In genomic region chr2:91480805-91481514, GRCm38 (mm10) we compare ENCODE assay signal across 9 mouse cellular contexts. TPM values are rescaled to one million over a fixed set of nuclear protein-coding genes. Genes with fewer than 3 reads are reported as not detected.
A peak's percentile ranks its signal among the peaks of the same experiment; 100 is the strongest.
DNase-seq lines count a peak whose midpoint lies in the region; ATAC-seq and TF ChIP-seq lines count a peak whose summit lies in the region.
"Had no signal": no experiment of that assay in that cellular context is flagged by ENCODE, and none has a peak within 500 bp of the region (broad histone marks: within the 10 kb centered on the region; RNA-seq: fewer than 3 reads in every experiment).

No protein-coding gene starts in this region.

- no peak for TF ChIP-seq EP300 in liver, embryonic 14.5 days (IDR thresholded peaks at IDR 0.05; ENCODE audit: low read depth)

- ATAC-seq in liver, embryonic 14.5 days (ENCODE audit: insufficient read depth): no peak
- ATAC-seq in liver, embryonic 12.5 days: no peak
- ATAC-seq in erythroid progenitor cell, adult 5-6 weeks (replicated peaks; ENCODE audit: low FRiP score, poor library complexity, severe bottlenecking): peak; percentile 67; the same call in 1 of the 2 replicates
- ATAC-seq in hindbrain, embryonic 13.5 days (ENCODE audit: low FRiP score): peak; percentile 73; the same call in 1 of the 2 replicates
- ATAC-seq in midbrain, embryonic 16.5 days: peak; percentile 85; the same call in 1 of the 2 replicates

- H3K4me1 ChIP-seq in liver, embryonic 14.5 days (replicated peaks; ENCODE audit: control insufficient read depth in 2 of 2, insufficient read depth in 2 of 2, low read length in 1 of 2): no peaks in the 10 kb centered on the region
- peaks cover 3% of the 10 kb centered on the region for H3K4me1 ChIP-seq in liver, embryonic 12.5 days
- no peaks in the 10 kb centered on the region for H3K4me1 ChIP-seq in hindbrain, embryonic 13.5 days (replicated peaks)
- H3K4me1 ChIP-seq in midbrain, embryonic 16.5 days (ENCODE audit: control insufficient read depth, insufficient read depth, low read length): no peaks in the 10 kb centered on the region
- H3K4me1 ChIP-seq: limb, embryonic 12.5 days had no signal

- peak; percentile 28 to 35 (median 33) for DNase-seq in liver, embryonic 14.5 days (ENCODE audit: low read depth in 3 of 3, low spot score in 3 of 3)
- peak; percentile 63 for DNase-seq in adrenal gland, postnatal 14 days
- DNase-seq in left cerebral cortex, adult 11 months (ENCODE audit: low spot score): peak; percentile 70
- DNase-seq in gastrocnemius, postnatal 14 days: no peak

- no peak overlapping the region for H3K9ac ChIP-seq in liver, embryonic 14.5 days (replicated peaks)
- H3K9ac ChIP-seq in liver, embryonic 12.5 days: no peak overlapping the region
- no peak overlapping the region for H3K9ac ChIP-seq in hindbrain, embryonic 13.5 days
- H3K9ac ChIP-seq in midbrain, embryonic 16.5 days (ENCODE audit: low read depth, low read length): no peak overlapping the region
- H3K9ac ChIP-seq: limb, embryonic 12.5 days had no signal

- WGBS in liver, embryonic 14.5 days (ENCODE audit: insufficient replicate concordance): 46% methylated on average over 6 of the region's 6 CpGs
- 51% methylated on average over 6 of the region's 6 CpGs for WGBS in liver, embryonic 12.5 days (ENCODE audit: insufficient replicate concordance)
- 66% methylated on average over 6 of the region's 6 CpGs for WGBS in hindbrain, embryonic 13.5 days
- 59% methylated on average over 6 of the region's 6 CpGs for WGBS in midbrain, embryonic 16.5 days

- no peaks in the 10 kb centered on the region for H3K9me3 ChIP-seq in liver, embryonic 14.5 days (ENCODE audit: control insufficient read depth, low read length)
- no peaks in the 10 kb centered on the region for H3K9me3 ChIP-seq in liver, embryonic 12.5 days (replicated peaks)
- no peaks in the 10 kb centered on the region for H3K9me3 ChIP-seq in hindbrain, embryonic 13.5 days
- no peaks in the 10 kb centered on the region for H3K9me3 ChIP-seq in midbrain, embryonic 16.5 days (replicated peaks; ENCODE audit: control insufficient read depth, low read length, poor library complexity, severe bottlenecking)
- H3K9me3 ChIP-seq: limb, embryonic 12.5 days had no signal

- H3K27ac ChIP-seq in liver, embryonic 14.5 days: no peak overlapping the region
- no peak overlapping the region for H3K27ac ChIP-seq in liver, embryonic 12.5 days
- H3K27ac ChIP-seq in hindbrain, embryonic 13.5 days: no peak overlapping the region
- H3K27ac ChIP-seq in midbrain, embryonic 16.5 days (ENCODE audit: low read length): no peak overlapping the region; the same call in 1 of the 2 replicates
- H3K27ac ChIP-seq: limb, embryonic 12.5 days had no signal

- H3K4me3 ChIP-seq in liver, embryonic 14.5 days (ENCODE audit: insufficient read depth in 1 of 2, low read depth in 2 of 2, low read length in 2 of 2): no peak overlapping the region
- no peak overlapping the region for H3K4me3 ChIP-seq in liver, embryonic 12.5 days
- H3K4me3 ChIP-seq in hindbrain, embryonic 13.5 days: no peak overlapping the region
- no peak overlapping the region for H3K4me3 ChIP-seq in midbrain, embryonic 16.5 days (ENCODE audit: low read depth, low read length)
- H3K4me3 ChIP-seq: limb, embryonic 12.5 days had no signal

- intact Hi-C loops in gastrocnemius, postnatal 14 days (cut with DNase I; ENCODE audit: low total_unique reads): no loop called here

- no peaks in the 10 kb centered on the region for H3K27me3 ChIP-seq in liver, embryonic 14.5 days (ENCODE audit: control insufficient read depth, insufficient read depth, low read length)
- no peaks in the 10 kb centered on the region for H3K27me3 ChIP-seq in liver, embryonic 12.5 days (replicated peaks)
- no peaks in the 10 kb centered on the region for H3K27me3 ChIP-seq in hindbrain, embryonic 13.5 days
- no peaks in the 10 kb centered on the region for H3K27me3 ChIP-seq in midbrain, embryonic 16.5 days (ENCODE audit: control insufficient read depth, insufficient read depth, low read depth, low read length)
- H3K27me3 ChIP-seq: limb, embryonic 12.5 days had no signal

- peak; percentile 68 for TF ChIP-seq CTCF in liver, embryonic 14.5 days (IDR thresholded peaks at IDR 0.05; ENCODE audit: low read depth)

- H3K4me2 ChIP-seq in liver, embryonic 14.5 days (ENCODE audit: low read depth): no peak overlapping the region
- H3K4me2 ChIP-seq in liver, embryonic 12.5 days: no peak overlapping the region
- no peak overlapping the region for H3K4me2 ChIP-seq in hindbrain, embryonic 13.5 days
- H3K4me2 ChIP-seq in midbrain, embryonic 16.5 days (ENCODE audit: low read length): no peak overlapping the region
- H3K4me2 ChIP-seq: limb, embryonic 12.5 days had no signal

- H3K36me3 ChIP-seq in liver, embryonic 14.5 days (replicated peaks; ENCODE audit: control insufficient read depth, insufficient read depth, low read depth): no peaks in the 10 kb centered on the region
- peaks cover 18% of the 10 kb centered on the region; the same call in 1 of the 2 replicates for H3K36me3 ChIP-seq in liver, embryonic 12.5 days
- H3K36me3 ChIP-seq in hindbrain, embryonic 13.5 days: peaks cover 4% of the 10 kb centered on the region; the same call in 1 of the 2 replicates
- no peaks in the 10 kb centered on the region for H3K36me3 ChIP-seq in midbrain, embryonic 16.5 days (ENCODE audit: control insufficient read depth, insufficient read depth, low read length)

RNA-seq across cellular contexts. Expression of gene Lrp4, which starts 23.6 kb away (rescaled TPM):
- polyA plus RNA-seq in liver, embryonic 14.5 days (2012; rRNA removed): 0.69 and 0.70 TPM in 2 replicates
- polyA plus RNA-seq in liver, embryonic 14.5 days (2014; fragmentation: Nextera tagmentation; extraction: Ambion mirVana): 0.58 and 0.69 TPM in 2 replicates
- 1.0 and 1.2 TPM in 2 replicates for polyA plus RNA-seq in liver, embryonic 12.5 days (2016; fragmentation: Nextera tagmentation; extraction: Ambion mirVana)
- total RNA-seq in adrenal gland, postnatal 14 days (2021): 5.2 and 5.3 TPM in 2 replicates
- 0.42 and 1.1 TPM in 2 replicates for total RNA-seq in erythroid progenitor cell, adult 5-6 weeks (2015; ENCODE audit: low replicate concordance)
- total RNA-seq in erythroid progenitor cell, adult 5-6 weeks (2017; ENCODE audit: low replicate concordance): 0.51 and 2.6 TPM in 2 replicates
- 4.3 and 5.0 TPM in 2 replicates for polyA plus RNA-seq in hindbrain, embryonic 13.5 days (2015; fragmentation: Nextera tagmentation; extraction: Ambion mirVana)
- polyA plus RNA-seq in midbrain, embryonic 16.5 days (2015; fragmentation: Nextera tagmentation; extraction: Ambion mirVana): 3.6 and 5.0 TPM in 2 replicates
- 10 to 100 TPM; 13.9 to 15.4 TPM for total RNA-seq in gastrocnemius, postnatal 14 days (2021)

RNA-seq across cellular contexts. Expression of gene 1110051M20Rik, which starts 36.5 kb away (rescaled TPM):
- polyA plus RNA-seq in liver, embryonic 14.5 days (2012; rRNA removed): 1.6 and 2.1 TPM in 2 replicates
- polyA plus RNA-seq in liver, embryonic 14.5 days (2014; fragmentation: Nextera tagmentation; extraction: Ambion mirVana): 6.6 and 7.3 TPM in 2 replicates
- 9.1 and 10.4 TPM in 2 replicates for polyA plus RNA-seq in liver, embryonic 12.5 days (2016; fragmentation: Nextera tagmentation; extraction: Ambion mirVana)
- 14.9 TPM in 2 replicates for total RNA-seq in adrenal gland, postnatal 14 days (2021)
- total RNA-seq in erythroid progenitor cell, adult 5-6 weeks (2015; ENCODE audit: low replicate concordance): 1.4 and 3.8 TPM in 2 replicates
- 1.2 and 4.0 TPM in 2 replicates for total RNA-seq in erythroid progenitor cell, adult 5-6 weeks (2017; ENCODE audit: low replicate concordance)
- polyA plus RNA-seq in hindbrain, embryonic 13.5 days (2015; fragmentation: Nextera tagmentation; extraction: Ambion mirVana): 147 and 155 TPM in 2 replicates
- 173 and 178 TPM in 2 replicates for polyA plus RNA-seq in midbrain, embryonic 16.5 days (2015; fragmentation: Nextera tagmentation; extraction: Ambion mirVana)
- 10 to 100 TPM; 11.3 to 13.2 TPM for total RNA-seq in gastrocnemius, postnatal 14 days (2021)

RNA-seq across cellular contexts. Expression of gene Ckap5, which starts 45.6 kb away (rescaled TPM):
- polyA plus RNA-seq in liver, embryonic 14.5 days (2012; rRNA removed): 12.8 and 20.6 TPM in 2 replicates
- 35.9 and 37.3 TPM in 2 replicates for polyA plus RNA-seq in liver, embryonic 14.5 days (2014; fragmentation: Nextera tagmentation; extraction: Ambion mirVana)
- polyA plus RNA-seq in liver, embryonic 12.5 days (2016; fragmentation: Nextera tagmentation; extraction: Ambion mirVana): 57.7 and 59.1 TPM in 2 replicates
- total RNA-seq in adrenal gland, postnatal 14 days (2021): 45.3 and 52.8 TPM in 2 replicates
- total RNA-seq in erythroid progenitor cell, adult 5-6 weeks (2015; ENCODE audit: low replicate concordance): 165 and 210 TPM in 2 replicates
- 216 and 320 TPM in 2 replicates for total RNA-seq in erythroid progenitor cell, adult 5-6 weeks (2017; ENCODE audit: low replicate concordance)
- 132 and 140 TPM in 2 replicates for polyA plus RNA-seq in hindbrain, embryonic 13.5 days (2015; fragmentation: Nextera tagmentation; extraction: Ambion mirVana)
- 99.7 and 110 TPM in 2 replicates for polyA plus RNA-seq in midbrain, embryonic 16.5 days (2015; fragmentation: Nextera tagmentation; extraction: Ambion mirVana)
- 10 to 100 TPM; 30.9 to 32.9 TPM for total RNA-seq in gastrocnemius, postnatal 14 days (2021)

Comparison
In these comparisons a context has a peak if more than half of its experiments do, and no peak if none do; other contexts are left out.
1. ATAC-seq: peak in erythroid progenitor cell, adult 5-6 weeks (single experiment), hindbrain, embryonic 13.5 days (single experiment) and midbrain, embryonic 16.5 days (single experiment); none in liver, embryonic 14.5 days (single experiment) and liver, embryonic 12.5 days (single experiment).
2. RNA of gene 1110051M20Rik, which starts 36.5 kb away (polyA plus RNA-seq): 173 to 178 TPM in midbrain, embryonic 16.5 days and 147 to 155 TPM in hindbrain, embryonic 13.5 days; 9.1 to 10.4 TPM in liver, embryonic 12.5 days and 1.6 to 7.3 TPM in liver, embryonic 14.5 days; every median in the first group is over 10 times any median in the second.